Mouse (Mus musculus): ENCODE data around the gene Mcee. TPM values are rescaled to one million over a fixed set of nuclear protein-coding genes. Genes with fewer than 3 reads are reported as not detected.

The Mcee gene
- 101 and 118 TPM in 2 replicates for polyA plus RNA-seq (2015; fragmentation: Nextera tagmentation; extraction: Ambion mirVana)

DNA sequence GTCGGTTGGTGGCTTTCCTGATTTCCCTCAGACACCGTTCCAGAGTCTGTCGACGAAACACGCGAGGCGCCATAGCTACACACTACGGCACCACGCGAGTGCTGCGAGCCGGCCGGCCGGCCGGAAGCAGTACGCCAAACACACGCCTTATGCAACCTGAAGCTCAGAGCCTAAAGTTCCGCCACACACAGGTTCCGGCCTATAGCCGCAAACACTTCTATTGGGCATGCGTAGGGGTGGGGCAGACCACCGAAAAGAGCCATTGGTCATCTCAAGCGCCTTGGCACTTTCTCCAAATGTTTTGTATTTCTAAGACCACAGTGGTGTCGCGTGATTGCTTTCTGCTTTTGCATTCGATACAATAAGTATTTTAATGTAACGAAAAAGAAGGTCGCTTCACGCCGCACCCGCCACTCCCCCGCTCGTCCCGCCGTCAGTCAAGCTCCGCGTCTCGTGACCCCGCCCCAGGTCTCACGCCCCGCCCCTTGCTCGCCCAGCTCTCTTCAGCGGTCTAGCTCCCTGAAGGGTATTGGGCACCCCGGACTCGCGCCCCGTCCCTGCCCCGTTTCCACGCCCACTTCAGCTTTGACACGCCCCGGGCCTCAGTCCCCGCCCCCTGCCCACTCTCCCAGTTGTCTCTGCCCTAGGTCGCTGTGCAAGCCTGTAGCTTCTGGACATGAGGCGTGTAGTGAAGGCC is at the start of gene Mcee, which contains the start of gene Mphosph10:
TSS of gene Mcee (plus strand) at position 486 of the 697 bp plus-strand sequence.
TSS of gene Mphosph10 (minus strand) at position 147 of the 697 bp plus-strand sequence.
- Histone ChIP-seq H3K36me3 (replicated peaks; ENCODE audit: insufficient read depth, low read length) (peaks cover 18% of the 10 kb centered on the region), H3K4me2 (ENCODE audit: low read depth, low read length) (peak within 1 kb of the TSS; percentile 94), H3K9me3 (ENCODE audit: low read length) (no peaks in the 10 kb centered on the region), H3K27me3 (ENCODE audit: insufficient read depth, low read length) (no peaks in the 10 kb centered on the region), H3K27ac (ENCODE audit: low read depth) (peak within 1 kb of the TSS; percentile 92), H3K4me3 (ENCODE audit: low read depth, low read length) (peak within 1 kb of the TSS; percentile 85), H3K4me1 (ENCODE audit: insufficient read depth) (peaks cover 20% of the 10 kb centered on the region), H3K9ac (replicated peaks) (peak within 1 kb of the TSS; percentile 86)
- peak; percentile 98 for ATAC-seq
- DNase-seq, result peak; percentile 100
- WGBS (ENCODE audit: insufficient replicate concordance), result under 1% methylated on average over 54 of the region's 54 CpGs
- TF ChIP-seq EP300 (IDR thresholded peaks at IDR 0.05; ENCODE audit: low read depth), result peak; percentile 67
- no peak for TF ChIP-seq CTCF (IDR thresholded peaks at IDR 0.05; ENCODE audit: low read depth)

DNA sequence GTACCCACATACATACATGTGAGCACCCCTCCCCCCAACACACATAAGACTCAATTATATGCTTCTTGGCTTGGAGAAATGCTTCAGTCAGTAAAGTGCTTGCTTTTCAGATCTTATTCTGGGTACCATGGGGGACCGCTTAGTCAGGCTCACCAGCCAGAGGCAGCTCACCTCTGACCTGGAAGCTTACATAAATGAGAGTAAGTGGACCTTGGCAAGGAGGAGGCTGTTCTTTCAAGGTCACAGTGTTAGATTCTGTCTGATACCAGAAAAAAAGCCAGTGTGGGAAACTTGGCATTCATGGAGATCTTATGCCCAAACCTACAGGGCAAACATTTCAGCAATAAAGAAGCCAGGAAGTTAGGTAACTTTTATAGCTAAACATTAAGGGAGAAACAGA is 44.6 kb upstream of the Mcee start:
- H3K9ac ChIP-seq (replicated peaks), result no peak overlapping the region
- H3K4me2 ChIP-seq (ENCODE audit: low read depth, low read length), result no peak overlapping the region
- TF ChIP-seq CTCF (IDR thresholded peaks at IDR 0.05; ENCODE audit: low read depth) (no peak), EP300 (IDR thresholded peaks at IDR 0.05; ENCODE audit: low read depth) (no peak)
- no peaks in the 10 kb centered on the region for H3K27me3 ChIP-seq (ENCODE audit: insufficient read depth, low read length)
- no peak overlapping the region for H3K27ac ChIP-seq (ENCODE audit: low read depth)
- H3K9me3 ChIP-seq (ENCODE audit: low read length), result no peaks in the 10 kb centered on the region
- DNase-seq (no peak), ATAC-seq (0 out of 2 replicates have a peak, but pooled peaks have one; percentile 35)
- H3K4me1 ChIP-seq (ENCODE audit: insufficient read depth), result no peaks in the 10 kb centered on the region
- H3K4me3 ChIP-seq (ENCODE audit: low read depth, low read length), result no peak overlapping the region
- H3K36me3 ChIP-seq (replicated peaks; ENCODE audit: insufficient read depth, low read length), result no peaks in the 10 kb centered on the region
- 81% methylated on average over 1 of the region's 1 CpGs for WGBS (ENCODE audit: insufficient replicate concordance)

DNA sequence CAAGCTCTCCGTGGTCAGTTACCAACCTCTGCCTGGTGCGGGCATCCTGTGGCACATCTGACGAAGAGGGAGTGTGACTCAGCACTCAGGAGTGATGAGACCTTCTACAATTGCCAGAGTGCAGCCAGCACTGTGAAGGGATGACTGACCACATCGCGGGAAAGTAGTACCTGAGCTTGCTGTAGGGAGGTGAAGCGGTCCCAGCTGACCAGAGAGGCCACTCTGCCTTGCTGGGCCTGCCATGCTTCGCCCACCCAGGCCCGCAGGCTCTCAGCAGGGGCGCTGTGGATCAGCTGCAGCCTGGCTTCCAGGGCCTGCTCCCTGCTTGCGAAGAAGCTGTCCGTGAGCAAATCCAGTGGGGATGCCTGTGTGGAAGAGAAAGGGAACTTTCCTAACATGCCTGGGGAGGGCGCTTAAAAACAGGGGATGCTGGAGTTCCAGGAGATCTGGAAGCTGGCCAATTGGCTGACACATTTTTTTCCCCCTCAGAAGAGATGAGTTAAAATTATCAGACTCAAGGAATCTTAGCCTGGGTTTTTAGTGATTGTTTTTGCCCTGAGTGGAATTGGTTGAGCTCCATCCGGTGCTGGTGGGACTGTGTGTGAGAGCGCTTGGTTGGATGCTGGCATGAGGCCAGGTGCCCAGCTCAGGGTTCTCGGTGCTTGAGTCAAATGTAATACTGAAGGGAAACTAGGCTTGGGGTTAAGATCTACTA is 43.1 kb upstream of the Mcee start:
- Histone ChIP-seq H3K9ac (replicated peaks) (no peak overlapping the region), H3K4me3 (ENCODE audit: low read depth, low read length) (no peak overlapping the region), H3K4me2 (ENCODE audit: low read depth, low read length) (no peak overlapping the region), H3K27me3 (ENCODE audit: insufficient read depth, low read length) (no peaks in the 10 kb centered on the region), H3K27ac (ENCODE audit: low read depth) (no peak overlapping the region), H3K4me1 (ENCODE audit: insufficient read depth) (no peaks in the 10 kb centered on the region), H3K36me3 (replicated peaks; ENCODE audit: insufficient read depth, low read length) (no peaks in the 10 kb centered on the region), H3K9me3 (ENCODE audit: low read length) (no peaks in the 10 kb centered on the region)
- TF ChIP-seq CTCF (IDR thresholded peaks at IDR 0.05; ENCODE audit: low read depth), result no peak
- no peak for TF ChIP-seq EP300 (IDR thresholded peaks at IDR 0.05; ENCODE audit: low read depth)
- ATAC-seq, result no peak
- 79% methylated on average over 15 of the region's 15 CpGs for WGBS (ENCODE audit: insufficient replicate concordance)
- DNase-seq, result no peak

DNA sequence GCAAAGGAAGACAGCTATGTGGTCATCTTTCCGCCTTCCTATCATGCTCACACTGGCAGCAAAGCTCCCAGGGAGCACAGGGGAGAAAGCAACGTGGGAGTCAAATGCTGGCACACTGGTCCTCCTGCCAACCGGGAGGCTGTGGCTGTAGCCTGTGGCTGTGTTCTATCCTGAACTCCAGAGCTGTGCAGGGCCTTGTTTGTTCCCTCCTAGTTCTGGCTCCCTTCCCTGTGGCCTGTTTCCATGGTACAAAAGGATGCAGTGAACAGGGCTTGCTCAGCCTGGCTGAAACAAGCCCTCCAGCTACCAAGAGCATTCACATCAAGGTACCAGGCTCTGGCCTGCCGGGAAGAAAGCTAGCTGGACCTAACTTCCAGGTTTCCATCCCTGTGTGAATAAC is 41.3 kb upstream of the Mcee start:
- no peak for TF ChIP-seq EP300 (IDR thresholded peaks at IDR 0.05; ENCODE audit: low read depth)
- TF ChIP-seq CTCF (IDR thresholded peaks at IDR 0.05; ENCODE audit: low read depth), result no peak
- no peaks in the 10 kb centered on the region for H3K36me3 ChIP-seq (replicated peaks; ENCODE audit: insufficient read depth, low read length)
- no peak overlapping the region for H3K4me2 ChIP-seq (ENCODE audit: low read depth, low read length)
- WGBS (ENCODE audit: insufficient replicate concordance), result 72% methylated on average over 4 of the region's 4 CpGs
- no peaks in the 10 kb centered on the region for H3K9me3 ChIP-seq (ENCODE audit: low read length)
- no peak for DNase-seq
- H3K27me3 ChIP-seq (ENCODE audit: insufficient read depth, low read length), result no peaks in the 10 kb centered on the region
- no peaks in the 10 kb centered on the region for H3K4me1 ChIP-seq (ENCODE audit: insufficient read depth)
- H3K9ac ChIP-seq (replicated peaks), result no peak overlapping the region
- H3K27ac ChIP-seq (ENCODE audit: low read depth), result no peak overlapping the region
- ATAC-seq, result no peak
- H3K4me3 ChIP-seq (ENCODE audit: low read depth, low read length), result no peak overlapping the region

DNA sequence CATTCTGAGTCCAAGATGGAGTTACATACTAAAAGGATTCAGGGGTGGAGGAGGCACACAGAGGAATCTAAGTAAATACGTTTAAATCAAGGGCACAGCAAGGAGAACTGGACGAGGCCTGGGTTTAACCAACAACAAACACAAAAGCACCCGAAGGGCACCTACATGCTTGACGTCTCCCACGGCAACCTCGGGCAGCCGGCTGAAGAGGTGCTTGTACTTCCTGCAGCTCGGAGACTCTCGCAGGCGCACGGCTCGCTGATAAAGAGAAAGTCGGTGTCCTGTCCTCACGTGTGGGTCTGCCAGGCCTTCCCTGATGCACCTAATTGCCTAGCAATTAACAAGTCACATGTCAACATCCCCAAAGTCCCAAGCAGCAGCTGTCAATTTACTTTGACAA is 38.2 kb upstream of the Mcee start:
- Histone ChIP-seq H3K4me1 (ENCODE audit: insufficient read depth) (no peaks in the 10 kb centered on the region), H3K9ac (replicated peaks) (no peak overlapping the region), H3K9me3 (ENCODE audit: low read length) (no peaks in the 10 kb centered on the region), H3K27ac (ENCODE audit: low read depth) (no peak overlapping the region), H3K4me2 (ENCODE audit: low read depth, low read length) (no peak overlapping the region), H3K27me3 (ENCODE audit: insufficient read depth, low read length) (no peaks in the 10 kb centered on the region), H3K36me3 (replicated peaks; ENCODE audit: insufficient read depth, low read length) (no peaks in the 10 kb centered on the region), H3K4me3 (ENCODE audit: low read depth, low read length) (no peak overlapping the region)
- no peak for DNase-seq
- no peak for ATAC-seq
- no peak for TF ChIP-seq CTCF (IDR thresholded peaks at IDR 0.05; ENCODE audit: low read depth)
- TF ChIP-seq EP300 (IDR thresholded peaks at IDR 0.05; ENCODE audit: low read depth), result no peak
- WGBS (ENCODE audit: insufficient replicate concordance), result 74% methylated on average over 14 of the region's 14 CpGs

DNA sequence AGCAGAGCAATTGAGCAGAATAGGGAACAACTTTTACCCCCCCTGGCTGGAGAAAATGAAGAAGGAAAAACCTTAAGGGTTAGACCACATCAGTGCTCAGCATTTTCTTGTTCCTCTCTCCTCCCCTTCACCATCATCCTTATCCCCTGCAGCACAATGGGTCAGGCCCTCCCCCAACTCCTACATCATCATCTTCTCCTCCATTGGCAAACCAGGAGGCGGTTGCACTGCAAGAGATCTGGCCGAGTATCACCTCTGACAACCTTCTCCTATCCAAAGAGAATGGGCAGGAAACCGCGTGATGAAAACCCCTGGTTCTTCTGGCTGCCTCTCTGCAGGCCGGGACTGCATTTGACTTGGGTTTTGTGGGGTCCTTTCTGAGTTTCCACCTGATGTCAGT is 35.7 kb upstream of the Mcee start:
- TF ChIP-seq EP300 (IDR thresholded peaks at IDR 0.05; ENCODE audit: low read depth) (no peak), CTCF (IDR thresholded peaks at IDR 0.05; ENCODE audit: low read depth) (no peak)
- Histone ChIP-seq H3K27me3 (ENCODE audit: insufficient read depth, low read length) (no peaks in the 10 kb centered on the region), H3K9ac (replicated peaks) (no peak overlapping the region), H3K9me3 (ENCODE audit: low read length) (no peaks in the 10 kb centered on the region), H3K4me1 (ENCODE audit: insufficient read depth) (no peaks in the 10 kb centered on the region), H3K36me3 (replicated peaks; ENCODE audit: insufficient read depth, low read length) (peaks cover 8% of the 10 kb centered on the region; the same call in 1 of the 2 replicates), H3K4me2 (ENCODE audit: low read depth, low read length) (no peak overlapping the region), H3K27ac (ENCODE audit: low read depth) (no peak overlapping the region), H3K4me3 (ENCODE audit: low read depth, low read length) (no peak overlapping the region)
- no peak for ATAC-seq
- 77% methylated on average over 5 of the region's 5 CpGs for WGBS (ENCODE audit: insufficient replicate concordance)
- DNase-seq, result no peak
